Mouse (Mus musculus): Measurements from ENCODE around the gene Agap2.

GRCm38 (mm10) chr10:127058708-127059107 lies 16.4 kb upstream of the Agap2 start:
- TF ChIP-seq CTCF (IDR thresholded peaks at IDR 0.05) = no peak
- no peak for TF ChIP-seq EP300 (IDR thresholded peaks at IDR 0.05)

All from lung, postnatal 0 days (tissue).